Mouse (Mus musculus): ENCODE measurements around the gene Cd44. TPM values are rescaled to one million over a fixed set of nuclear protein-coding genes. Genes with fewer than 3 reads are reported as not detected.

Cd44 gene
- polyA plus RNA-seq, 1 experiment, result 77.1 TPM

GRCm38 (mm10) chr2:102848811-102849433 is 52.5 kb downstream of the Cd44 start:
- Histone ChIP-seq H3K36me3 (ENCODE audit: control insufficient read depth, insufficient read depth) (peaks cover 91% of the 10 kb centered on the region), H3ac (ENCODE audit: control insufficient read depth, insufficient read length) (no peak overlapping the region), H3K4me3 (no peak overlapping the region), H3K4me2 (ENCODE audit: low read depth) (no peak overlapping the region), H3K27me3 (ENCODE audit: control insufficient read depth, insufficient read depth, insufficient read length) (no peaks in the 10 kb centered on the region), H3K79me2 (ENCODE audit: control insufficient read depth, insufficient read depth) (peaks cover 50% of the 10 kb centered on the region)
- no peak for TF ChIP-seq POLR2AphosphoS2 (IDR thresholded peaks at IDR 0.05; ENCODE audit: insufficient read length, low read depth)
- no peak for TF ChIP-seq E2F4 (IDR thresholded peaks at IDR 0.05; ENCODE audit: insufficient read depth)
- no peak for TF ChIP-seq POLR2A (IDR thresholded peaks at IDR 0.05; ENCODE audit: insufficient read length, low read depth)
- no peak for TF ChIP-seq REST (IDR thresholded peaks at IDR 0.05; ENCODE audit: insufficient read depth, insufficient read length)
- TF ChIP-seq TCF3 (IDR thresholded peaks at IDR 0.05; ENCODE audit: insufficient read length, low read depth), result no peak
- TF ChIP-seq MAX (IDR thresholded peaks at IDR 0.05; ENCODE audit: low read depth), result no peak
- no peak for TF ChIP-seq TCF12 (IDR thresholded peaks at IDR 0.05; ENCODE audit: insufficient read depth, poor library complexity, severe bottlenecking)
- no peak for TF ChIP-seq USF1 (IDR thresholded peaks at IDR 0.05; ENCODE audit: low read depth)
- TF ChIP-seq SRF (IDR thresholded peaks at IDR 0.05; ENCODE audit: control insufficient read depth, insufficient read length, low read depth), result no peak
- TF ChIP-seq CEBPB (IDR thresholded peaks at IDR 0.05; ENCODE audit: insufficient read depth, poor library complexity, severe bottlenecking), result no peak
- no peak for TF ChIP-seq MYOG (IDR thresholded peaks at IDR 0.05; ENCODE audit: control insufficient read depth in 1 of 3, insufficient read depth in 1 of 3, insufficient read length in 2 of 3, low read depth in 2 of 3)
- TF ChIP-seq MYOD1 (IDR thresholded peaks at IDR 0.05; ENCODE audit: control insufficient read depth in 1 of 3, insufficient read length in 2 of 3, low read depth in 2 of 3), result no peak

DNA sequence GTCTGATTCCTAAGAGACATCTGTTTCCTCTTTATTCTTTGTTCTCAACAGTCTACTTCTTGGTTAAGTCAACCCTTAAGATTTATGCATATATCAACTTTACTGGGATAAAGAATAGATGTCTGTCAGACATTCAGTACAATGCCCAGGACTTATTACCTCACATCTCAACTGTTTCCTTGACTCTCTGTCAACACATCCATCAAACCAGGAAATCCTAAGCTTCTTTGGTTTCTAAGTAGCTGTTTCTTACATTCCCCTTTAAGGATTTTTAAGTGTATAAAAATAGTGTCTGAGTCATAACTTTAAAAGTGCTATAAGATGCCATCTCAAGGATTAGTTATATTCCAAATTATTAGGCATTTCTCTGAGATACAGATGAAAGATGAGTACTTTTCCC is 60.2 kb downstream of the Cd44 start:
- Histone ChIP-seq H3ac (ENCODE audit: control insufficient read depth, insufficient read length) (no peak overlapping the region), H3K27me3 (ENCODE audit: control insufficient read depth, insufficient read depth, insufficient read length) (no peaks in the 10 kb centered on the region), H3K4me3 (no peak overlapping the region), H3K4me2 (ENCODE audit: low read depth) (no peak overlapping the region), H3K36me3 (ENCODE audit: control insufficient read depth, insufficient read depth) (peaks cover 78% of the 10 kb centered on the region), H3K79me2 (ENCODE audit: control insufficient read depth, insufficient read depth) (peaks cover 52% of the 10 kb centered on the region)
- TF ChIP-seq REST (IDR thresholded peaks at IDR 0.05; ENCODE audit: insufficient read depth, insufficient read length), result no peak
- no peak for TF ChIP-seq MYOD1 (IDR thresholded peaks at IDR 0.05; ENCODE audit: control insufficient read depth in 1 of 3, insufficient read length in 2 of 3, low read depth in 2 of 3)
- TF ChIP-seq USF1 (IDR thresholded peaks at IDR 0.05; ENCODE audit: low read depth), result no peak
- no peak for TF ChIP-seq MAX (IDR thresholded peaks at IDR 0.05; ENCODE audit: low read depth)
- TF ChIP-seq TCF12 (IDR thresholded peaks at IDR 0.05; ENCODE audit: insufficient read depth, poor library complexity, severe bottlenecking), result no peak
- TF ChIP-seq POLR2A (IDR thresholded peaks at IDR 0.05; ENCODE audit: insufficient read length, low read depth), result no peak
- TF ChIP-seq TCF3 (IDR thresholded peaks at IDR 0.05; ENCODE audit: insufficient read length, low read depth), result no peak
- no peak for TF ChIP-seq E2F4 (IDR thresholded peaks at IDR 0.05; ENCODE audit: insufficient read depth)
- no peak for TF ChIP-seq SRF (IDR thresholded peaks at IDR 0.05; ENCODE audit: control insufficient read depth, insufficient read length, low read depth)
- TF ChIP-seq CEBPB (IDR thresholded peaks at IDR 0.05; ENCODE audit: insufficient read depth, poor library complexity, severe bottlenecking), result no peak
- TF ChIP-seq POLR2AphosphoS2 (IDR thresholded peaks at IDR 0.05; ENCODE audit: insufficient read length, low read depth), result no peak
- no peak for TF ChIP-seq MYOG (IDR thresholded peaks at IDR 0.05; ENCODE audit: control insufficient read depth in 1 of 3, insufficient read depth in 1 of 3, insufficient read length in 2 of 3, low read depth in 2 of 3)

DNA sequence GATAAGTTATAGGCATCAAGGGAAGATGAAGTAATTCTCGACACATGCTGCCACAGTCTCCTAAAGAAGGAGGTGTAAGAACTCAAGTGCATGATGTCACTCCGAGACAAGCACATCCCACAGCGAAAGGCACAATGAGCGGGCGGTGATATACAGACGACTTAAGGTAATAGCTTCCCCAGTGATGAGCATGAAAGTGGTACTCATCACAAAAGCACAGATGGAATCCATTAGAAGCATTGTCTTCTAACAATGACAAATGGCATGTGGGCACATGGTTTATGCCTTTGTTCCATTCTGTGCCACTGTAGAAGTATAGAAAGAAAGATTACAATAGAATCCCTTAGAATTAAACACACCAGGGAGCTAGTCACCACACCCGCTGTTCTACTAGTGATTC is 63.3 kb downstream of the Cd44 start:
- Histone ChIP-seq H3K79me2 (ENCODE audit: control insufficient read depth, insufficient read depth) (peaks cover 33% of the 10 kb centered on the region), H3K4me2 (ENCODE audit: low read depth) (no peak overlapping the region), H3K36me3 (ENCODE audit: control insufficient read depth, insufficient read depth) (peaks cover 67% of the 10 kb centered on the region), H3K27me3 (ENCODE audit: control insufficient read depth, insufficient read depth, insufficient read length) (no peaks in the 10 kb centered on the region), H3ac (ENCODE audit: control insufficient read depth, insufficient read length) (no peak overlapping the region), H3K4me3 (no peak overlapping the region)
- TF ChIP-seq POLR2A (IDR thresholded peaks at IDR 0.05; ENCODE audit: insufficient read length, low read depth) (no peak), MYOG (IDR thresholded peaks at IDR 0.05; ENCODE audit: control insufficient read depth in 1 of 3, insufficient read depth in 1 of 3, insufficient read length in 2 of 3, low read depth in 2 of 3) (no peak), E2F4 (IDR thresholded peaks at IDR 0.05; ENCODE audit: insufficient read depth) (no peak), TCF12 (IDR thresholded peaks at IDR 0.05; ENCODE audit: insufficient read depth, poor library complexity, severe bottlenecking) (no peak), SRF (IDR thresholded peaks at IDR 0.05; ENCODE audit: control insufficient read depth, insufficient read length, low read depth) (no peak), USF1 (IDR thresholded peaks at IDR 0.05; ENCODE audit: low read depth) (no peak), POLR2AphosphoS2 (IDR thresholded peaks at IDR 0.05; ENCODE audit: insufficient read length, low read depth) (no peak), MAX (IDR thresholded peaks at IDR 0.05; ENCODE audit: low read depth) (no peak), MYOD1 (IDR thresholded peaks at IDR 0.05; ENCODE audit: control insufficient read depth in 1 of 3, insufficient read length in 2 of 3, low read depth in 2 of 3) (no peak), REST (IDR thresholded peaks at IDR 0.05; ENCODE audit: insufficient read depth, insufficient read length) (no peak), TCF3 (IDR thresholded peaks at IDR 0.05; ENCODE audit: insufficient read length, low read depth) (no peak), CEBPB (IDR thresholded peaks at IDR 0.05; ENCODE audit: insufficient read depth, poor library complexity, severe bottlenecking) (no peak)

- no peak overlapping the region for H3K4me3 ChIP-seq
- no peaks in the 10 kb centered on the region for H3K27me3 ChIP-seq (ENCODE audit: control insufficient read depth, insufficient read depth, insufficient read length)
- peaks cover 47% of the 10 kb centered on the region for H3K79me2 ChIP-seq (ENCODE audit: control insufficient read depth, insufficient read depth)
- H3K4me2 ChIP-seq (ENCODE audit: low read depth), result no peak overlapping the region
- peaks cover 78% of the 10 kb centered on the region for H3K36me3 ChIP-seq (ENCODE audit: control insufficient read depth, insufficient read depth)
- H3ac ChIP-seq (ENCODE audit: control insufficient read depth, insufficient read length), result no peak overlapping the region
- TF ChIP-seq CEBPB (IDR thresholded peaks at IDR 0.05; ENCODE audit: insufficient read depth, poor library complexity, severe bottlenecking) (no peak), SRF (IDR thresholded peaks at IDR 0.05; ENCODE audit: control insufficient read depth, insufficient read length, low read depth) (no peak), REST (IDR thresholded peaks at IDR 0.05; ENCODE audit: insufficient read depth, insufficient read length) (no peak)
Measured at GRCm38 (mm10) chr2:102831547-102831946, 69.9 kb downstream of the Cd44 start.

Data from myocyte (in vitro differentiated cells).